Mouse (Mus musculus) forebrain, embryonic 15.5 days (tissue): ENCODE measurements around the gene Zdhhc22. TPM values are rescaled to one million over a fixed set of nuclear protein-coding genes. Genes with fewer than 3 reads are reported as not detected.

Experiments
- ATAC-seq: fragments of 200-750 bp; cut with Nextera tagmentation; replicated peaks from 2 replicates; pipeline ENCODE4 v1.8.0; 2017; ENCODE audit warnings: mild to moderate bottlenecking, moderate TSS enrichment, moderate library complexity
- H3K27ac ChIP-seq: fragments of 300-500 bp; sonication (generic); replicated peaks from 2 replicates; pipeline ENCODE4 v1.5.1; 2015; ENCODE audit warnings: mild to moderate bottlenecking, inconsistent platforms
- H3K27me3 ChIP-seq: fragments of 300-500 bp; sonication (generic); 2 replicates; pipeline ENCODE4 v1.6.1; 2015; ENCODE audit warnings: inconsistent platforms
- H3K36me3 ChIP-seq: fragments of 300-500 bp; sonication (generic); 2 replicates; pipeline ENCODE4 v1.6.1; 2015; ENCODE audit warnings: mild to moderate bottlenecking, inconsistent platforms
- H3K4me1 ChIP-seq: fragments of 300-500 bp; sonication (generic); 2 replicates; pipeline ENCODE4 v1.6.1; 2015; ENCODE audit warnings: inconsistent platforms
- H3K4me2 ChIP-seq: fragments of 300-500 bp; sonication (generic); replicated peaks from 2 replicates; pipeline ENCODE4 v1.6.1; 2015; ENCODE audit warnings: mild to moderate bottlenecking, inconsistent platforms
- H3K4me3 ChIP-seq: fragments of 300-500 bp; sonication (generic); 2 replicates; pipeline ENCODE4 v1.5.1; 2015; ENCODE audit warnings: mild to moderate bottlenecking, inconsistent platforms
- H3K9ac ChIP-seq: fragments of 300-500 bp; sonication (generic); replicated peaks from 2 replicates; pipeline ENCODE4 v1.6.1; 2015; ENCODE audit warnings: mild to moderate bottlenecking, inconsistent platforms
- H3K9me3 ChIP-seq: fragments of 300-500 bp; sonication (generic); 2 replicates; pipeline ENCODE4 v1.6.1; 2016; ENCODE audit warnings: inconsistent platforms
- WGBS: fragments of 180-500 bp; shearing (Covaris S2); methylation state at CpG from one replicate; pipeline ENCODE4 v1.1.7; 2015; ENCODE audit warnings: mixed read lengths; 5-methylcytosine and 5-hydroxymethylcytosine counted together
- polyA plus RNA-seq: library from polyadenylated mRNA; unstranded; fragments of >200 nt; fragmentation: Nextera tagmentation; extraction: Ambion mirVana; gene quantifications from 2 replicates; pipeline ENCODE4 v1.2.1, GENCODE M21; 2015

Zdhhc22 gene
- polyA plus RNA-seq, 1 experiment from 2014 or later: 6.6 TPM

- H3K4me3 ChIP-seq: no peak overlapping the region
- H3K9me3 ChIP-seq: no peaks in the 10 kb centered on the region
- no peak overlapping the region for H3K9ac ChIP-seq
- WGBS: 92% methylated on average over 2 of the region's 2 CpGs
- H3K27ac ChIP-seq: no peak overlapping the region
- peaks cover 11% of the 10 kb centered on the region; the same call in 1 of the 2 replicates for H3K4me1 ChIP-seq
- ATAC-seq: no peak
- peaks cover 67% of the 10 kb centered on the region for H3K36me3 ChIP-seq
- no peaks in the 10 kb centered on the region for H3K27me3 ChIP-seq
- no peak overlapping the region for H3K4me2 ChIP-seq
Observed at GRCm38 (mm10) chr12:86955894-86956293, 34.3 kb downstream of the Zdhhc22 start.

- Histone ChIP-seq H3K9me3 (no peaks in the 10 kb centered on the region), H3K36me3 (peaks cover 37% of the 10 kb centered on the region), H3K27me3 (no peaks in the 10 kb centered on the region), H3K9ac (no peak overlapping the region), H3K27ac (peak overlapping the region; percentile 36; the same call in 1 of the 2 replicates), H3K4me3 (no peak overlapping the region), H3K4me2 (no peak overlapping the region), H3K4me1 (peaks cover 43% of the 10 kb centered on the region)
- WGBS: 44% methylated on average over 10 of the region's 10 CpGs
- ATAC-seq: no peak
Observed at GRCm38 (mm10) chr12:86952331-86952850, 37.8 kb downstream of the Zdhhc22 start.

DNA sequence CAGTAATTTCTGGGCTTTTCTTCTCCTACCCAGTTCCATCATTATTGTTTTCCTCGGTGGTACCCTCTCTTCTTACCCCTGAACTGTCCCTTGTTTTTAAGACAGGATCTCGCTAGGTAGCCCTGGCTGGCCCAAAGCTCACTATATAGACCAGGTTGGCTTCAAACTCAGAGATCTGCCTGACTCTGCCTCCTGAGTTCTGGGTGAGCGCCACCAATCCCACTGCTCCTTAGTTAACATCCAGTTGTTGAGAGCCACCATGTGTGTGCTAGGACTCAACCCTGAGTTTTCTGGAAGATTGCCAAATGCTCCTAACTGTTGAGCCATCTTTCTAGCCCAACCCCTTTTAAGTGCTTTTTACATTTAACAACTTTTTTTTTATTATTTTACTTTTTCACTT lies 39.3 kb downstream of the Zdhhc22 start:
- Histone ChIP-seq H3K27ac (no peak overlapping the region), H3K36me3 (peaks cover 27% of the 10 kb centered on the region), H3K4me1 (peaks cover 47% of the 10 kb centered on the region), H3K4me2 (no peak overlapping the region), H3K9me3 (no peaks in the 10 kb centered on the region), H3K9ac (no peak overlapping the region), H3K27me3 (no peaks in the 10 kb centered on the region), H3K4me3 (no peak overlapping the region)
- no peak for ATAC-seq
- WGBS: 96% methylated on average over 3 of the region's 3 CpGs

GRCm38 (mm10) chr12:86950161-86950960 lies 39.9 kb downstream of the Zdhhc22 start:
- Histone ChIP-seq H3K4me2 (peak overlapping the region; percentile 38), H3K27me3 (no peaks in the 10 kb centered on the region), H3K27ac (peak overlapping the region; percentile 68), H3K36me3 (peaks cover 21% of the 10 kb centered on the region), H3K4me3 (peak overlapping the region; percentile 11; the same call in 1 of the 2 replicates), H3K9me3 (no peaks in the 10 kb centered on the region), H3K4me1 (peaks cover 52% of the 10 kb centered on the region), H3K9ac (peak overlapping the region; percentile 20; the same call in 1 of the 2 replicates)
- no peak for ATAC-seq
- 59% methylated on average over 16 of the region's 16 CpGs for WGBS

DNA sequence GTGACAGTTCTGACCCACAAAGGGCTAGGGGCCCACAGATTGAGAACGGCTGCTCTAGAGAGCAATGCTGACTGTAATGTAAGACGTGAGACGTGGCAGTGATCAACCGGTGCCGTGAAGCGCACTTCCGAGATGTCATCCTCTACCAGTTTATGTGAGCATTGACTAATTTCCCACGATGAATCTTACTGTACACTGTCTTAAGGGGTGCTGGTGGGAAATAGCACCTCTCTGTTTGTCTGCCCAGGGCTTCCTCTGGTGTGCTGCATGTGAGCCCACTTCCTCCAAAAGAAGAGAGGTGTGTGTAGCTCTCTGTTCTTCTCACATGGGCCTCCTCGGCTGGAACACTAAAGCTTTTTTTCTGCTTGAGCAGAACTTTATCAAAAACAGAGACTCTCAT lies 40.7 kb downstream of the Zdhhc22 start:
- H3K27ac ChIP-seq: peak overlapping the region; percentile 68
- WGBS: 72% methylated on average over 9 of the region's 9 CpGs

GRCm38 (mm10) chr12:86948627-86949026 lies 41.6 kb downstream of the Zdhhc22 start:
- Histone ChIP-seq H3K4me1 (peaks cover 54% of the 10 kb centered on the region), H3K9me3 (no peaks in the 10 kb centered on the region), H3K9ac (peak overlapping the region; percentile 97), H3K27me3 (no peaks in the 10 kb centered on the region), H3K4me2 (peak overlapping the region; percentile 89), H3K4me3 (peak overlapping the region; percentile 82), H3K27ac (peak overlapping the region; percentile 99), H3K36me3 (peaks cover 9% of the 10 kb centered on the region)
- no peak for ATAC-seq
- 31% methylated on average over 6 of the region's 6 CpGs for WGBS

More for the DNA sequence above, 40.7 kb downstream of the Zdhhc22 start:
- H3K4me1 ChIP-seq: peaks cover 54% of the 10 kb centered on the region
- H3K4me2 ChIP-seq: peak overlapping the region; percentile 16; the same call in 1 of the 2 replicates
- no peak overlapping the region for H3K4me3 ChIP-seq
- H3K27me3 ChIP-seq: no peaks in the 10 kb centered on the region
- peaks cover 14% of the 10 kb centered on the region for H3K36me3 ChIP-seq
- H3K9ac ChIP-seq: peak overlapping the region; percentile 20
- H3K9me3 ChIP-seq: no peaks in the 10 kb centered on the region
- ATAC-seq: no peak

DNA sequence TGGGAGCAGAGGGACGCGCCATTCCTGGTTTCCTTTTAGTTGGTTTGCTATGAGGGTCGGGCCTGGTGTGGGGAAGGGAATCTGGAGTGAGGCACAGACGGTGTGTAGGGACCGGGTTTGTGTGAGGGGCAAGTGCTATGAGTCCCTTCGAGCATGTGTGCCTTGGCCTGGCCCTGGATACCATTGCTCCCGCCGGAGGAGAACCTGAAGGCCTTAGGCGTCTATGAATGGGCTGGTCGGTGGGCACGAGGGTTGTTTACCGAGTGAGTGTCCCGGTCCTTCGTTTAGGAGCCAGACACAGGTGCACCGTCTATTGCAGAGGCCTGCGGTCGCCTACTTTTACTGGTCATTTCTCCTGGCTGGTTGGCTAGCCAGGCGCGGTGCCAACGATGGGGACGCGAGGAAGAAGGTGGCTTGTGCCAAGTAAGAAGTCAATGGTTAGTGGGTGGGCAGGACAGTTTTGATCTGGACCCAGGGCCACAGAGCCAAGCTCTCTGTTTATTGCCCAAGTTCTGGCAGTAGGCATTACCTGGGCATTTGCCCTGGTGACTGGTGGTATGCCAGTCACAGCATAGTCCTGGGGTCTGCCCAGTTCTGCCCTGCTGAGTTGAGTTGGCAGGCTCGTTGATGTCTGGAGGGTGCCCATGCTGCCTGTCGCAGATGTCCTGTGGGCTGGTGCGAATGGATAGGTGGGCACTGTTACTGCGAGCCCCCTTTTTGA lies 42.4 kb downstream of the Zdhhc22 start:
- peak; percentile 60 for ATAC-seq
- Histone ChIP-seq H3K4me2 (peak overlapping the region; percentile 89), H3K4me3 (peak overlapping the region; percentile 82), H3K9ac (peak overlapping the region; percentile 97), H3K9me3 (no peaks in the 10 kb centered on the region), H3K36me3 (peaks cover 3% of the 10 kb centered on the region; the same call in 1 of the 2 replicates), H3K27ac (peak overlapping the region; percentile 99), H3K4me1 (peaks cover 54% of the 10 kb centered on the region), H3K27me3 (no peaks in the 10 kb centered on the region)
- WGBS: 9% methylated on average over 26 of the region's 26 CpGs

DNA sequence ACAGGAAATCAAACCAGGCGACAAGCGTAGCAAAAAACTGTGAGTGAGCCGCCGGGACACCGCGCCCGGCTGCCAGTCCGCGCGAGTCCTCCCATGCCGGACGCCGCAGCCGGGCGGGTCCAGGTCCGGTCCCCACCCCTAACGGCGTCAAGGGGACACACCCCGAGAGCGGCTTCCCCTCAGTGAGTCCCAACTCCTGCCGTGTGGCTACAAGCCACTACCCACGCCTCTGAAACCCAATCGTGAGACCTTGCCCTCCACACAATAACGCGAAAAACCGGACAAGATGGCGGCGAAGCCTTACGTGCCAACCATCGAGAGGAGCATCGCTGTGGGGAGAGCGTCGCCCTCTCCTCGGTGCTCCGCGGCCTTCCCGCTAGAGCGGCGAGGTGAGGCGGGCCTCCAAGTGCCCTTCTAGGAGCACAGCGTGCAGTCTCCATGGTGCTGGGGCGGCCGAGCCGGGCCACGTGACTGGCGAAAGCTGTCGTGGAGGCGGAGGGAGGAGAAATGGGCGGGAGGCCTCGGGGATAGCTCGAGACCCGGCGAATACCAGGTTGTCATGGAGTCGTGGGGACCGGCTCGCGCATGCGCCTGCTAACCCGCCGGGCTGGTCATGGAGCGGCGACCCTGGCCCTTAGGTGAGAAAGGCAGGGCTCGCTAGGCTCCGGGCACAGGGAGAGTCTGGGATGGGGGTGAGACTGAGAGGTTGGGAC lies 43.2 kb downstream of the Zdhhc22 start, which contains the start of gene Cipc:
TSS of gene Cipc (plus strand) at position 182 of the 713 bp plus-strand sequence.
- no peaks in the 10 kb centered on the region for H3K36me3 ChIP-seq
- peaks cover 53% of the 10 kb centered on the region for H3K4me1 ChIP-seq
- H3K4me3 ChIP-seq: peak within 1 kb of the TSS; percentile 82
- peak within 1 kb of the TSS; percentile 97 for H3K9ac ChIP-seq
- 0% methylated on average over 64 of the region's 64 CpGs for WGBS
- H3K9me3 ChIP-seq: no peaks in the 10 kb centered on the region
- H3K27me3 ChIP-seq: no peaks in the 10 kb centered on the region
- H3K27ac ChIP-seq: peak within 1 kb of the TSS; percentile 99
- H3K4me2 ChIP-seq: peak within 1 kb of the TSS; percentile 89
- peak; percentile 98 for ATAC-seq

GRCm38 (mm10) chr12:86946301-86946781 lies 43.9 kb downstream of the Zdhhc22 start:
- 0% methylated on average over 17 of the region's 17 CpGs for WGBS
- Histone ChIP-seq H3K27me3 (no peaks in the 10 kb centered on the region), H3K36me3 (no peaks in the 10 kb centered on the region), H3K9ac (peak overlapping the region; percentile 97), H3K9me3 (no peaks in the 10 kb centered on the region), H3K4me1 (peaks cover 57% of the 10 kb centered on the region), H3K4me2 (peak overlapping the region; percentile 89), H3K4me3 (peak overlapping the region; percentile 82), H3K27ac (peak overlapping the region; percentile 99)
- no peak for ATAC-seq

GRCm38 (mm10) chr12:86945126-86945525 lies 45.1 kb downstream of the Zdhhc22 start:
- Histone ChIP-seq H3K9ac (0 out of 2 replicates have a peak overlapping the region, but pooled peaks have one; percentile 36), H3K4me1 (peaks cover 58% of the 10 kb centered on the region), H3K4me2 (no peak overlapping the region), H3K9me3 (no peaks in the 10 kb centered on the region), H3K4me3 (no peak overlapping the region), H3K27ac (peak overlapping the region; percentile 74), H3K36me3 (no peaks in the 10 kb centered on the region), H3K27me3 (no peaks in the 10 kb centered on the region)
- ATAC-seq: no peak
- WGBS: 2% methylated on average over 4 of the region's 4 CpGs

DNA sequence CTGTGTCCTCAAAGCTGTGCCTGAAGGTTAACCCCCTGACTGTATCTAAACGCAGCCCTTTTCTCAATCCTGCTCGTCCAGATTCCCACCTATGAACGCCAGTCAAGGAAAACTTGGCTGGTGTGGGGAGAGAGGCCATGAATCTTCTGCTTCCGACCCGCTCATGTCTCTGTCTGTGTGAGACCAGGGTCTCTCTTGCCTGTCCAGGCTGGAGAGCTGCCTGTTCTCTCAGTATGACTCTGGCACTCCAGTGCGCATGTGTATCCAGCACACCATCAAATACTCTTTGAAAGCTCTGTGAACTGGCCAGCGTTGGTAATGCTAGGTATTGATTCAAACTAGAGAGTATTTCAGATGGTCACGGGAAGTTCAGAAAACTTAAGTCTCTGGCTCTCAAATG lies 46.8 kb downstream of the Zdhhc22 start:
- no peaks in the 10 kb centered on the region for H3K9me3 ChIP-seq
- ATAC-seq: no peak
- H3K4me1 ChIP-seq: peaks cover 41% of the 10 kb centered on the region
- H3K4me3 ChIP-seq: no peak overlapping the region
- no peaks in the 10 kb centered on the region for H3K27me3 ChIP-seq
- H3K9ac ChIP-seq: no peak overlapping the region
- H3K4me2 ChIP-seq: no peak overlapping the region
- H3K36me3 ChIP-seq: no peaks in the 10 kb centered on the region
- peak overlapping the region; percentile 88 for H3K27ac ChIP-seq
- 88% methylated on average over 8 of the region's 8 CpGs for WGBS
